ENCODE assay signal across 25 mouse cellular contexts in the genomic region with DNA sequence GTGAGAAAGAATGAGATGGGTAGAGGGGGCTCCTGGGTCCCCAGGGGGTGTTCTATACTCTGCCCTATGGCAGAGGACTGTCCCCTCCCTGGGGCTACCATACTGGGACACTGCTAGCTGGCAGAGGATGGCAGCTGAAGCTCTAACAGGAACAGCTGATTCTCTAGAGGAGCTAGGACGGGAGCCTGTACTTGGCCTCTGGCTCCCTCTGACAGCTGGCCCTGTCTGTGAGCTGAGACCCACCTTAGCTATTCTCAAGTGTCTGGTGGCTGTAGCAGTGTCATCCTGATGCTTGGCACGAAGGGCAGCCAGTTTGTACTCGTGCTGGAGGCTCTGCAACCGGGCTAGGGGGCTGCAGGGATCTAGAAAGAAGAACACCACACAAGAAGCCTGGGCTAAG. TPM values are rescaled to one million over a fixed set of nuclear protein-coding genes. Genes with fewer than 3 reads are reported as not detected.
DNase-seq lines count a peak whose midpoint lies in the region; ATAC-seq and TF ChIP-seq lines count a peak whose summit lies in the region.
"Had no signal": no experiment of that assay in that cellular context is flagged by ENCODE, and none has a peak within 500 bp of the region (broad histone marks: within the 10 kb centered on the region; RNA-seq: fewer than 3 reads in every experiment).

No protein-coding gene starts in this region.

- ATAC-seq in embryonic facial prominence, embryonic 14.5 days (ENCODE audit: low read depth): peak; percentile 59
- ATAC-seq in limb, embryonic 14.5 days (ENCODE audit: low FRiP score, low read depth): 0 out of 2 replicates have a peak, but pooled peaks have one; percentile 8
- ATAC-seq: activated CD4-positive, CD25-positive, alpha-beta regulatory T cell, adult 4 months; CD4-positive, CD25-positive, alpha-beta regulatory T cell, adult 4 months; forebrain, embryonic 14.5 days; forebrain, postnatal 0 days; Patski had no signal

- H3K4me1 ChIP-seq in embryonic facial prominence, embryonic 14.5 days (ENCODE audit: control insufficient read depth, insufficient read depth, low read length): no peaks in the 10 kb centered on the region
- 0 out of 2 replicates have a peak, but pooled peaks cover 3% of the 10 kb centered on the region for H3K4me1 ChIP-seq in embryonic facial prominence, embryonic 10.5 days
- no peaks in the 10 kb centered on the region for H3K4me1 ChIP-seq in limb, embryonic 14.5 days (ENCODE audit: control insufficient read depth, insufficient read depth, low read length)
- no peaks in the 10 kb centered on the region for H3K4me1 ChIP-seq in limb, embryonic 10.5 days

- no peak overlapping the region for H3K9ac ChIP-seq in embryonic facial prominence, embryonic 14.5 days (ENCODE audit: low read depth, low read length)
- no peak overlapping the region for H3K9ac ChIP-seq in limb, embryonic 14.5 days (ENCODE audit: low read depth, low read length, severe bottlenecking)
- H3K9ac ChIP-seq: embryonic facial prominence, embryonic 13.5 days; forebrain, embryonic 12.5 days; forebrain, postnatal 0 days had no signal

- DNase-seq in embryonic facial prominence, embryonic 14.5 days (ENCODE audit: low spot score): peak; percentile 11
- DNase-seq in embryonic facial prominence, embryonic 10.5 days (ENCODE audit: low spot score): no peak
- no peak for DNase-seq in limb, embryonic 14.5 days (ENCODE audit: low spot score)
- DNase-seq in limb, embryonic 10.5 days (ENCODE audit: low spot score): no peak
- DNase-seq: adrenal gland, adult 8-10 months; adrenal gland, postnatal 14 days; adrenal gland, postnatal 36 days; B cell, adult 2 months; cerebellum, adult 11-12 months; cerebellum, adult 2 months; cerebellum, adult 9-10 months; cerebellum, postnatal 10 days; cerebellum, postnatal 25 days; forebrain, postnatal 0 days had no signal

- peaks cover 95% of the 10 kb centered on the region for H3K36me3 ChIP-seq in embryonic facial prominence, embryonic 14.5 days (ENCODE audit: control insufficient read depth, insufficient read depth, low read length)
- H3K36me3 ChIP-seq in embryonic facial prominence, embryonic 10.5 days (replicated peaks): peaks cover 93% of the 10 kb centered on the region
- peaks cover 86% of the 10 kb centered on the region for H3K36me3 ChIP-seq in limb, embryonic 14.5 days (ENCODE audit: control insufficient read depth, insufficient read depth, low read length)
- H3K36me3 ChIP-seq in limb, embryonic 10.5 days: peaks cover 92% of the 10 kb centered on the region
- H3K36me3 ChIP-seq in myocyte (ENCODE audit: control insufficient read depth, insufficient read depth): peaks cover 16% of the 10 kb centered on the region

- H3K9me3 ChIP-seq in embryonic facial prominence, embryonic 14.5 days (ENCODE audit: control insufficient read depth, low read length): no peaks in the 10 kb centered on the region
- no peaks in the 10 kb centered on the region for H3K9me3 ChIP-seq in embryonic facial prominence, embryonic 10.5 days
- no peaks in the 10 kb centered on the region for H3K9me3 ChIP-seq in limb, embryonic 14.5 days (ENCODE audit: control insufficient read depth, low read length)
- H3K9me3 ChIP-seq in limb, embryonic 10.5 days (replicated peaks): no peaks in the 10 kb centered on the region
- H3K9me3 ChIP-seq: embryonic facial prominence, embryonic 13.5 days; forebrain, embryonic 12.5 days; G1E had no signal

- H3K79me2 ChIP-seq in myocyte (ENCODE audit: control insufficient read depth, insufficient read depth): no peaks in the 10 kb centered on the region

- TF ChIP-seq POLR2A in limb, embryonic 14.5 days (IDR thresholded peaks at IDR 0.05; ENCODE audit: borderline replicate concordance, extremely low read depth, insufficient read depth, insufficient read length): no peak
- no peak for TF ChIP-seq POLR2A in myocyte (IDR thresholded peaks at IDR 0.05; ENCODE audit: insufficient read length, low read depth)

- H3K27me3 ChIP-seq in embryonic facial prominence, embryonic 14.5 days (replicated peaks; ENCODE audit: control insufficient read depth, insufficient read depth, low read length): no peaks in the 10 kb centered on the region
- H3K27me3 ChIP-seq in embryonic facial prominence, embryonic 10.5 days (replicated peaks; ENCODE audit: low read depth, poor library complexity, severe bottlenecking): no peaks in the 10 kb centered on the region
- no peaks in the 10 kb centered on the region for H3K27me3 ChIP-seq in limb, embryonic 14.5 days (ENCODE audit: control insufficient read depth, insufficient read depth, low read length)
- H3K27me3 ChIP-seq in limb, embryonic 10.5 days (ENCODE audit: low read depth, poor library complexity, severe bottlenecking): no peaks in the 10 kb centered on the region
- no peaks in the 10 kb centered on the region for H3K27me3 ChIP-seq in myocyte (ENCODE audit: control insufficient read depth, insufficient read depth, insufficient read length)
- H3K27me3 ChIP-seq: CH12.LX; embryonic facial prominence, embryonic 13.5 days; forebrain, embryonic 12.5 days; Patski had no signal

- WGBS in embryonic facial prominence, embryonic 14.5 days: 91% methylated on average over 4 of the region's 4 CpGs
- WGBS in embryonic facial prominence, embryonic 10.5 days: 93% methylated on average over 4 of the region's 4 CpGs
- 78% methylated on average over 4 of the region's 4 CpGs for WGBS in limb, embryonic 14.5 days
- WGBS in limb, embryonic 10.5 days: 91% methylated on average over 4 of the region's 4 CpGs

- H3K4me2 ChIP-seq in embryonic facial prominence, embryonic 14.5 days (ENCODE audit: low read depth, low read length): no peak overlapping the region
- no peak overlapping the region for H3K4me2 ChIP-seq in limb, embryonic 14.5 days (replicated peaks; ENCODE audit: low read depth, low read length, severe bottlenecking)
- no peak overlapping the region for H3K4me2 ChIP-seq in myocyte (ENCODE audit: low read depth)
- H3K4me2 ChIP-seq: embryonic facial prominence, embryonic 13.5 days; forebrain, embryonic 12.5 days had no signal

- H3ac ChIP-seq in myocyte (ENCODE audit: control insufficient read depth, insufficient read length): no peak overlapping the region

- no peak overlapping the region for H3K27ac ChIP-seq in embryonic facial prominence, embryonic 14.5 days (replicated peaks; ENCODE audit: low read depth, low read length)
- no peak overlapping the region for H3K27ac ChIP-seq in embryonic facial prominence, embryonic 10.5 days (replicated peaks)
- no peak overlapping the region for H3K27ac ChIP-seq in limb, embryonic 14.5 days (replicated peaks; ENCODE audit: low read depth, low read length)
- no peak overlapping the region for H3K27ac ChIP-seq in limb, embryonic 10.5 days
- H3K27ac ChIP-seq: embryonic facial prominence, embryonic 13.5 days; forebrain, embryonic 12.5 days had no signal

- H3K4me3 ChIP-seq in embryonic facial prominence, embryonic 14.5 days (ENCODE audit: low read depth, low read length): no peak overlapping the region
- no peak overlapping the region for H3K4me3 ChIP-seq in embryonic facial prominence, embryonic 10.5 days
- no peak overlapping the region for H3K4me3 ChIP-seq in limb, embryonic 14.5 days (replicated peaks; ENCODE audit: low read length)
- H3K4me3 ChIP-seq in limb, embryonic 10.5 days: no peak overlapping the region
- H3K4me3 ChIP-seq in myocyte: no peak overlapping the region
- H3K4me3 ChIP-seq: embryonic facial prominence, embryonic 13.5 days; forebrain, embryonic 12.5 days had no signal

RNA-seq across cellular contexts. Expression of gene Cc2d1a, which starts 6.9 kb away (rescaled TPM):
- polyA plus RNA-seq in embryonic facial prominence, embryonic 14.5 days (2014; fragmentation: Nextera tagmentation; extraction: Ambion mirVana): 20.2 and 21.3 TPM in 2 replicates
- polyA plus RNA-seq in embryonic facial prominence, embryonic 10.5 days (2016; fragmentation: Nextera tagmentation; extraction: Ambion mirVana): 20.4 and 21.0 TPM in 2 replicates
- 30.9 and 34.3 TPM in 2 replicates for polyA plus RNA-seq in limb, embryonic 14.5 days (2012; rRNA removed)
- 21.6 and 22.9 TPM in 2 replicates for polyA plus RNA-seq in limb, embryonic 14.5 days (2014; fragmentation: Nextera tagmentation; extraction: Ambion mirVana)
- 22.6 and 24.8 TPM in 2 replicates for polyA plus RNA-seq in limb, embryonic 10.5 days (2016; fragmentation: Nextera tagmentation; extraction: Ambion mirVana)
- 25.3 TPM for polyA plus RNA-seq in myocyte (2012; fragmentation: generic; extraction: Trizol)

RNA-seq across cellular contexts. Expression of gene 4930432K21Rik, which starts 7.0 kb away (rescaled TPM):
- 0.77 and 1.0 TPM in 2 replicates for polyA plus RNA-seq in embryonic facial prominence, embryonic 14.5 days (2014; fragmentation: Nextera tagmentation; extraction: Ambion mirVana)
- polyA plus RNA-seq in embryonic facial prominence, embryonic 10.5 days (2016; fragmentation: Nextera tagmentation; extraction: Ambion mirVana): 1.5 and 1.8 TPM in 2 replicates
- polyA plus RNA-seq in limb, embryonic 14.5 days (2012; rRNA removed): 1.7 TPM in 2 replicates
- 0.44 and 0.72 TPM in 2 replicates for polyA plus RNA-seq in limb, embryonic 14.5 days (2014; fragmentation: Nextera tagmentation; extraction: Ambion mirVana)
- 1.5 and 2.3 TPM in 2 replicates for polyA plus RNA-seq in limb, embryonic 10.5 days (2016; fragmentation: Nextera tagmentation; extraction: Ambion mirVana)
- 0.24 TPM for polyA plus RNA-seq in myocyte (2012; fragmentation: generic; extraction: Trizol)

RNA-seq across cellular contexts. Expression of gene Podnl1, which starts 15.0 kb away (rescaled TPM):
- polyA plus RNA-seq in embryonic facial prominence, embryonic 14.5 days (2014; fragmentation: Nextera tagmentation; extraction: Ambion mirVana): 1.7 and 2.4 TPM in 2 replicates
- 0.08 and 0.12 TPM in 2 replicates for polyA plus RNA-seq in embryonic facial prominence, embryonic 10.5 days (2016; fragmentation: Nextera tagmentation; extraction: Ambion mirVana)
- 4.9 and 6.7 TPM in 2 replicates for polyA plus RNA-seq in limb, embryonic 14.5 days (2012; rRNA removed)
- polyA plus RNA-seq in limb, embryonic 14.5 days (2014; fragmentation: Nextera tagmentation; extraction: Ambion mirVana): 1.3 and 1.5 TPM in 2 replicates
- polyA plus RNA-seq in limb, embryonic 10.5 days (2016; fragmentation: Nextera tagmentation; extraction: Ambion mirVana): 0.29 TPM in 1 of 2 replicates, not detected in the other
- polyA plus RNA-seq in myocyte (2012; fragmentation: generic; extraction: Trizol): 9.3 TPM
- polyA plus RNA-seq: cortical plate, adult 2 months; embryonic facial prominence, embryonic 11.5 days had no signal

RNA-seq across cellular contexts. Expression of gene Dcaf15, which starts 36.3 kb away (rescaled TPM):
- 8.4 and 9.9 TPM in 2 replicates for polyA plus RNA-seq in embryonic facial prominence, embryonic 14.5 days (2014; fragmentation: Nextera tagmentation; extraction: Ambion mirVana)
- 15.9 and 18.0 TPM in 2 replicates for polyA plus RNA-seq in embryonic facial prominence, embryonic 10.5 days (2016; fragmentation: Nextera tagmentation; extraction: Ambion mirVana)
- polyA plus RNA-seq in limb, embryonic 14.5 days (2012; rRNA removed): 79.5 and 103 TPM in 2 replicates
- 8.7 and 11.5 TPM in 2 replicates for polyA plus RNA-seq in limb, embryonic 14.5 days (2014; fragmentation: Nextera tagmentation; extraction: Ambion mirVana)
- polyA plus RNA-seq in limb, embryonic 10.5 days (2016; fragmentation: Nextera tagmentation; extraction: Ambion mirVana): 20.2 and 20.8 TPM in 2 replicates
- 24.3 TPM for polyA plus RNA-seq in myocyte (2012; fragmentation: generic; extraction: Trizol)

RNA-seq across cellular contexts. Expression of gene Nanos3, which starts 44.2 kb away (rescaled TPM):
- polyA plus RNA-seq in embryonic facial prominence, embryonic 14.5 days (2014; fragmentation: Nextera tagmentation; extraction: Ambion mirVana): 3.0 and 4.5 TPM in 2 replicates
- 2.4 and 3.5 TPM in 2 replicates for polyA plus RNA-seq in embryonic facial prominence, embryonic 10.5 days (2016; fragmentation: Nextera tagmentation; extraction: Ambion mirVana)
- polyA plus RNA-seq in limb, embryonic 14.5 days (2012; rRNA removed): 3.0 and 4.8 TPM in 2 replicates
- polyA plus RNA-seq in limb, embryonic 14.5 days (2014; fragmentation: Nextera tagmentation; extraction: Ambion mirVana): 5.4 and 5.8 TPM in 2 replicates
- 3.1 and 3.2 TPM in 2 replicates for polyA plus RNA-seq in limb, embryonic 10.5 days (2016; fragmentation: Nextera tagmentation; extraction: Ambion mirVana)
- 1.2 TPM for polyA plus RNA-seq in myocyte (2012; fragmentation: generic; extraction: Trizol)
- polyA plus RNA-seq: G1E had no signal
